ENCODE assay signal across 15 mouse cellular contexts in the genomic region with DNA sequence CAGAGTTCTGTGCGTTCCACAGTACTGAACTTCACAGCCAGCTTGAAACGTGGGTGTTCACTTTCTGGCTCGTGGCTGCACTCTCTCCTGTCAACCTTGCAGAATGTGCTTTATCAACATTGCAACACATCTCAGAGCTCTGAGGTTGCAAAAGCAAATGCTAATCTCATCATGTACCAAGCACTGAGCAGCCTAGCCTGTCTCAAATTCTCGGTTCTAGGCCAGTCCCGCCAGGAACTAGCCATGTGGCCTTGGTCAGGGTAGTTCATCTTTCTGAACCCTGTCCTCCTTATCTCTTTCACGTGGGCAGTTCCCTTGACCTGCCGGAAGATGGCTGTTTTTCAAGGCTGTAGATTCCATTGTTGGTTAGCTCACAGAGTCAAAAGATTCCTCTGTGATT.
DNase-seq lines count a peak whose midpoint lies in the region; ATAC-seq and TF ChIP-seq lines count a peak whose summit lies in the region.
"Had no signal": no experiment of that assay in that cellular context is flagged by ENCODE, and none has a peak within 500 bp of the region (broad histone marks: within the 10 kb centered on the region; RNA-seq: fewer than 3 reads in every experiment).

No protein-coding gene starts in this region.

- no peaks in the 10 kb centered on the region for H3K36me3 ChIP-seq in liver, postnatal 0 days (replicated peaks; ENCODE audit: insufficient read depth, low read length)
- H3K36me3 ChIP-seq in heart, embryonic 13.5 days, result no peaks in the 10 kb centered on the region
- H3K36me3 ChIP-seq in neural tube, embryonic 15.5 days, result no peaks in the 10 kb centered on the region

- H3K27ac ChIP-seq in liver, postnatal 0 days (ENCODE audit: low read depth), result no peak overlapping the region
- peak overlapping the region; percentile 46; the same call in 1 of the 2 replicates for H3K27ac ChIP-seq in heart, embryonic 13.5 days (replicated peaks)
- H3K27ac ChIP-seq in neural tube, embryonic 15.5 days (replicated peaks), result no peak overlapping the region
- H3K27ac ChIP-seq: heart, adult 2 months had no signal

- no peak overlapping the region for H3K4me2 ChIP-seq in liver, postnatal 0 days (ENCODE audit: low read depth, low read length)
- no peak overlapping the region for H3K4me2 ChIP-seq in heart, embryonic 13.5 days
- no peak overlapping the region for H3K4me2 ChIP-seq in neural tube, embryonic 15.5 days

- DNase-seq in liver, postnatal 0 days, result no peak
- no peak for DNase-seq in liver
- DNase-seq in adrenal gland, adult (ENCODE audit: inconsistent age in 2 of 2, low spot score in 1 of 2), result peak; percentile 91 to 95
- peak; percentile 93 for DNase-seq in adrenal gland, adult 2 months
- no peak for DNase-seq in gastrocnemius, postnatal 25 days
- DNase-seq in gastrocnemius, postnatal 36 days, result no peak
- DNase-seq: cerebellum, adult 9-10 months; embryo, embryonic 11 days; kidney, postnatal 10 days; layer of hippocampus, postnatal 36 days; thymus, adult 18-20 months had no signal

- H3K4me1 ChIP-seq in liver, postnatal 0 days (ENCODE audit: insufficient read depth), result no peaks in the 10 kb centered on the region
- H3K4me1 ChIP-seq in heart, embryonic 13.5 days, result peaks cover 28% of the 10 kb centered on the region
- H3K4me1 ChIP-seq in neural tube, embryonic 15.5 days, result no peaks in the 10 kb centered on the region

- TF ChIP-seq EP300 in liver, postnatal 0 days (IDR thresholded peaks at IDR 0.05; ENCODE audit: low read depth), result no peak

- WGBS in liver, postnatal 0 days (ENCODE audit: insufficient replicate concordance), result 30% methylated on average over 7 of the region's 7 CpGs
- 20% methylated on average over 7 of the region's 7 CpGs for WGBS in heart, embryonic 13.5 days
- 76% methylated on average over 7 of the region's 7 CpGs for WGBS in neural tube, embryonic 15.5 days

- intact Hi-C loops in gastrocnemius, postnatal 36 days (cut with DNase I), result no loop called here

- TF ChIP-seq CTCF in liver, postnatal 0 days (IDR thresholded peaks at IDR 0.05; ENCODE audit: low read depth), result no peak

- H3K9ac ChIP-seq in liver, postnatal 0 days (replicated peaks), result no peak overlapping the region
- no peak overlapping the region for H3K9ac ChIP-seq in heart, embryonic 13.5 days
- H3K9ac ChIP-seq in neural tube, embryonic 15.5 days (replicated peaks), result no peak overlapping the region

- ATAC-seq in liver, postnatal 0 days, result peak; percentile 23; the same call in 1 of the 2 replicates
- ATAC-seq in heart, embryonic 13.5 days (ENCODE audit: extremely low read depth, insufficient number of reproducible peaks, low FRiP score, low TSS enrichment), result no peak
- no peak for ATAC-seq in neural tube, embryonic 15.5 days (ENCODE audit: low FRiP score)

- H3K9me3 ChIP-seq in liver, postnatal 0 days (ENCODE audit: low read length), result no peaks in the 10 kb centered on the region
- no peaks in the 10 kb centered on the region for H3K9me3 ChIP-seq in heart, embryonic 13.5 days
- H3K9me3 ChIP-seq in neural tube, embryonic 15.5 days (replicated peaks), result no peaks in the 10 kb centered on the region

- H3K4me3 ChIP-seq in liver, postnatal 0 days (ENCODE audit: low read depth, low read length), result no peak overlapping the region
- no peak overlapping the region for H3K4me3 ChIP-seq in heart, embryonic 13.5 days
- H3K4me3 ChIP-seq in neural tube, embryonic 15.5 days (replicated peaks), result no peak overlapping the region
- H3K4me3 ChIP-seq: heart, adult 2 months; myocyte had no signal

- H3K27me3 ChIP-seq in liver, postnatal 0 days (ENCODE audit: insufficient read depth, low read length), result no peaks in the 10 kb centered on the region
- H3K27me3 ChIP-seq in heart, embryonic 13.5 days (replicated peaks), result peaks cover 7% of the 10 kb centered on the region; the same call in 1 of the 2 replicates
- no peaks in the 10 kb centered on the region for H3K27me3 ChIP-seq in neural tube, embryonic 15.5 days (replicated peaks)

Comparison
In these comparisons a context has a peak if more than half of its experiments do, and no peak if none do; other contexts are left out.
1. DNase-seq: peak in adrenal gland, adult (2 of 2) and adrenal gland, adult 2 months (single experiment); none in liver, postnatal 0 days (single experiment), liver (single experiment), gastrocnemius, postnatal 25 days (single experiment) and gastrocnemius, postnatal 36 days (0 of 2).